Mouse (Mus musculus) C2C12 (cell line): ENCODE measurements at regions not wholly inside any gene's neighbourhood (a gene's known extent, or its start where the extent isn't known, plus 50 kb on each side); places are given as distances from the start of the nearest gene placed in this dataset.
A peak's percentile ranks its signal among the peaks of the same experiment; 100 is the strongest.

ENCODE experiments used
- H3K27me3 ChIP-seq: one replicate; pipeline ENCODE4 v1.6.1; 2011; ENCODE audit not compliant: control insufficient read depth, insufficient read depth, insufficient read length
- H3K36me3 ChIP-seq: one replicate; pipeline ENCODE4 v1.6.1; 2011; ENCODE audit not compliant: control insufficient read depth, insufficient read depth
- H3K4me3 ChIP-seq: one replicate; pipeline ENCODE4 v1.5.1; 2011; ENCODE audit warnings: mild to moderate bottlenecking, control low read depth; ENCODE audit not compliant: poor library complexity, insufficient read depth, severe bottlenecking
- H3K79me2 ChIP-seq: one replicate; pipeline ENCODE4 v1.6.1; 2011; ENCODE audit not compliant: control insufficient read depth, insufficient read depth
- H3K79me3 ChIP-seq: one replicate; pipeline ENCODE4 v1.6.1; 2011; ENCODE audit warnings: low read depth, control low read depth
- H3ac ChIP-seq: one replicate; pipeline ENCODE3; 2011; ENCODE audit warnings: low read depth; ENCODE audit not compliant: control insufficient read depth, insufficient read length
- CEBPB ChIP-seq: IDR thresholded peaks from one replicate; pipeline ENCODE4 v1.6.1; 2011; ENCODE audit warnings: low read depth, mild to moderate bottlenecking, control low read depth, moderate library complexity
- CTCF ChIP-seq: IDR thresholded peaks from one replicate; pipeline ENCODE4 v1.5.1; 2011; ENCODE audit not compliant: control insufficient read depth, insufficient read depth, insufficient read length
- FOSL1 ChIP-seq: IDR thresholded peaks from one replicate; pipeline ENCODE4 v1.8.0; 2011; ENCODE audit warnings: mild to moderate bottlenecking, low read length; ENCODE audit not compliant: poor library complexity, insufficient read depth, severe bottlenecking
- MAX ChIP-seq: IDR thresholded peaks from one replicate; pipeline ENCODE4 v1.6.1; 2011; ENCODE audit warnings: mild to moderate bottlenecking, control low read depth
- MYOD1 ChIP-seq: IDR thresholded peaks from one replicate; pipeline ENCODE4 v1.6.1; 2011; ENCODE audit warnings: low read depth; ENCODE audit not compliant: control insufficient read depth, insufficient read length
- MYOG ChIP-seq: IDR thresholded peaks from one replicate; pipeline ENCODE4 v1.6.1; 2011; ENCODE audit not compliant: control insufficient read depth, insufficient read length; ENCODE audit errors: extremely low read depth
- USF1 ChIP-seq: IDR thresholded peaks from one replicate; pipeline ENCODE4 v1.6.1; 2011; ENCODE audit warnings: low read depth, mild to moderate bottlenecking, control low read depth, moderate library complexity

DNA sequence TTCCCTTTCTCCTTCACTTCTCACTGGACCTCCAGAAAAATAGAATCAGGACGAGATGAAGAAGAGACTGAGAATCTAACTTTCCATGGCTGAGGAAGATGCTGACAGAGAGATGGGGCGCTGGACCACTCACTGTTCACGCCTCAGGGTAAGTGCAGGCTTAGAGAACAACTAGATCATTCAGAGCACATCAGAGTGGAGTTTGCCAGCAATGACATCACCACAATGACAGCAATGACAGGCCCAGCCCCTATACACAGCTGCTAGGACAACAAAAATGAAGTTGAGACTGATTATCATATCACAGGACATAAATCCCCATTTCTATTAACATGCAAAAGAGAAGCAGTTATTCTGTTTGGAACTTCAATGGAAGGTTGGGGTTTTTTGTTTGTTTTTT is 350.4 kb upstream of the 5930422O12Rik start:
- H3ac ChIP-seq, result no peak overlapping the region
- H3K27me3 ChIP-seq, result no peaks in the 10 kb centered on the region
- no peaks in the 10 kb centered on the region for H3K79me3 ChIP-seq
- no peak for TF ChIP-seq USF1
- no peak for TF ChIP-seq CEBPB
- no peak for TF ChIP-seq CTCF
- TF ChIP-seq FOSL1, result no peak
- TF ChIP-seq MYOD1, result no peak
- TF ChIP-seq MAX, result no peak
- TF ChIP-seq MYOG, result no peak
- H3K79me2 ChIP-seq, result no peaks in the 10 kb centered on the region
- no peaks in the 10 kb centered on the region for H3K36me3 ChIP-seq
- no peak overlapping the region for H3K4me3 ChIP-seq

DNA sequence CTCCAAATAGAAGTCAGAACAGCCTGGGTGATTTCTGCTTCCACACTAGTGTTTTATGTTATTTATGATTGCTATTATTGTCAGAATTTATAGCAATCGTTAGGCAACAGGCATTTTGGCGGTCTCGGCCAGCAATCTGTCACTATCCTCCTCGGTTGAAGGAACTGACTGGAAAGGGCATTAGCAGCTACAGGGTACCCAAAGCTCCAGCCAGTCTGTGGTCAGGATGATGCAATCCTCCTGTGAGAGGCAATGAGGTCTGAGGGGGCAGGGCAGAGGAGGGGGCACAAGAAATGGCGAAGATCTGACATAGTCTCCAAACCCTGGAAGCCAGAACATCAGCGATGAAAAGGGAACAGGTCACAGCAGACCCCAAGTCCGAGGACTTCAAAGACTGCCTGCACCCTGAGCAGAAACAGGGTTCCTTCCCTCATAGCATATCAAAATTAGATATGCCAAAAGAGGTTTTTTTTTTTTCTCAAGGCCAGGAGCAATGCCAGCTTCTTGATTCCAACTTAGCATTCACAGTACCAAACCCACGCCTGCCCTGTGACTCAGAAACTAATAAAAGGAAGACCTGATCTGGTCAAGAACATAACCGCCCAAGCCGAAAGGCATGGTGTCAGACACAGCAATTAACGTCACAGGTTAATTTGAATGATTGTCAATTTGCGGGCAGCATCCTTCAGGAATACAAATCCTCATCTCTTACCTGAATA is 348.5 kb upstream of the 5930422O12Rik start:
- no peak overlapping the region for H3ac ChIP-seq
- H3K4me3 ChIP-seq, result no peak overlapping the region
- no peaks in the 10 kb centered on the region for H3K36me3 ChIP-seq
- H3K27me3 ChIP-seq, result no peaks in the 10 kb centered on the region
- no peaks in the 10 kb centered on the region for H3K79me2 ChIP-seq
- no peaks in the 10 kb centered on the region for H3K79me3 ChIP-seq
- TF ChIP-seq CEBPB, result peak; percentile 44
- no peak for TF ChIP-seq MYOD1

DNA sequence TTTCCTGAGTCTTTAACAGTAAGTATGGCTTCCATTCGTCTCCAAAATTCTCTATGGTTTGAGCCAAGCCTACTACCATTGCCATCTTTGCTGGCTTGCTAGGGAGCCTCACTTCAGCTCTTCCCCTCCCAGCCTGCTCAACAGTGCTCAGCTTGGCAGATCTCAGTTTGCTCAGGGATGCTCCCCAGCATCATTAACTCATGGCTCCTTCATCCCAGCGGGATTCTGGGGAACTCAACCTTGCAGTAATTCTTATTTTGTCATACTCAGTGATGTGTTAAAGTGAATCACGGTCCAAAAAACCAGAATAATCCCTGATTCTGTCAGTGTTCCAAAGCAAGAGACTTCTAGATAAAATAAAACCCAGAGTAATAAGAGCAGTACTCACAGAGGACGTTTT is 346.6 kb upstream of the 5930422O12Rik start:
- Histone ChIP-seq H3K36me3 (no peaks in the 10 kb centered on the region), H3K4me3 (no peak overlapping the region), H3K79me3 (no peaks in the 10 kb centered on the region)

DNA sequence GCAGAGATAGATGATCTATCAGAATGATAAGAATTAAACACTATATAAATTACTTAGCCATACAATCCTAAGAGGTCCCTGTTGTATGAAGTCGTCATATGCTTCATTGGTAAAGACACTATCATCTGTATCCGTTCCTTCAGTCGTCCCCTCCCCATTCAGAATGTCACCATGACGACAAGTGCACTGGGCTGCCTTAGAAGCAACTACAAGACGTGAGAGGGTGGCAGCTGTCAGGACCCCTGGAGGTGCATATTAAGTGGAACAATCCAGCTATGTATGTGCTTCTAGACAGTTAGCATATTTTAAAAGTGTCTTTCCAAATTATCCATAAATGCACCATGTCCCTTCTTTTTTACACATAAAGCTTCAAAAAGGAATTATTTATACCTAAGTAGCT is 343.0 kb upstream of the 5930422O12Rik start:
- Histone ChIP-seq H3K79me2 (no peaks in the 10 kb centered on the region), H3K4me3 (no peak overlapping the region), H3K36me3 (no peaks in the 10 kb centered on the region), H3ac (no peak overlapping the region), H3K79me3 (no peaks in the 10 kb centered on the region), H3K27me3 (no peaks in the 10 kb centered on the region)
- TF ChIP-seq FOSL1 (no peak), USF1 (no peak), MYOD1 (no peak), CEBPB (no peak), MYOG (no peak), CTCF (no peak), MAX (no peak)

More for the DNA sequence above, 346.6 kb upstream of the 5930422O12Rik start:
- H3K79me2 ChIP-seq, result no peaks in the 10 kb centered on the region
- no peak overlapping the region for H3ac ChIP-seq
- TF ChIP-seq MYOD1 (no peak), MYOG (no peak), CTCF (no peak), MAX (no peak), FOSL1 (no peak), CEBPB (no peak), USF1 (no peak)
- no peaks in the 10 kb centered on the region for H3K27me3 ChIP-seq

DNA sequence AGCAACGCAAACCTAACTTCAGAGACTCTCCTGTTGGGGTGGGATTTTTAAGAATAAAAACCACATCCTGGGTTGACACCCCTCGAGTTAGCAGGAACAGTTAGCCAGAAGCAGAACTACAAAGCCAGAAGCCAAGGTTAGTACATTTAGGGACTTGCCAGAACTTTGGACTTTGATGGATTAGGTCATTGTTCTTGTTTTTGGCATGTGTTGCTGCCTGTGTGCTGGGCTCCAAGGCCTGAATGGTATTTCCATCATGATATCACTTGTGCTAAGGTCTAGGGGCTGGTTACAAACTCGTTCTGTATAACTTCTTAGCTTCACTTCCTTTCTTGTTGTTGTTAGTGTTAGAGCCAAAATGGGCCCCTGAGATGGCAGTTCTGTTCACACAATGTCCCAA is 338.8 kb upstream of the 5930422O12Rik start:
- Histone ChIP-seq H3K27me3 (no peaks in the 10 kb centered on the region), H3K36me3 (no peaks in the 10 kb centered on the region), H3K79me2 (no peaks in the 10 kb centered on the region), H3ac (no peak overlapping the region), H3K79me3 (no peaks in the 10 kb centered on the region), H3K4me3 (no peak overlapping the region)
- TF ChIP-seq MYOD1, result no peak
- TF ChIP-seq CTCF, result no peak
- no peak for TF ChIP-seq FOSL1
- TF ChIP-seq MYOG, result no peak
- no peak for TF ChIP-seq MAX
- TF ChIP-seq CEBPB, result no peak
- TF ChIP-seq USF1, result no peak

DNA sequence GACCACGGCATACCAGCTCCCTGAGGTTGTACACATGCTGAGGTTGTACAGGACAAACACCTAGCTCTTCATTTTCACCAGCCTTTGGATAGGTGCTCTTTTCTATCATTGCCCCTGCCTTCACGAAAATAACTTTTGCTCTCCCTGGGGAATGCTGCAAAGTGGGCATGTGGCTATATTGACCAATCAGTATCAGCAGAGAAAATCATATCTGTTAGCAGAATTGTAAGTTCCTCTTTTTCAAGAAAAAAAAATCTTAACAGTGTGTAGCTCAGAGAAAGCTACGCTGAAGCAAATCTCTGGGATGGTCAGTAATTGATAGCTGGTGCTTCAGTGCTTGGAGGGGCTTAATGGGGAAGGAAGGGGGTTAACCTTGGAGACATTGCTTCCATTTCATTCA is 319.6 kb upstream of the 5930422O12Rik start:
- no peaks in the 10 kb centered on the region for H3K79me2 ChIP-seq
- TF ChIP-seq MYOD1, result no peak
- no peak for TF ChIP-seq MYOG
- TF ChIP-seq MAX, result no peak
- TF ChIP-seq CTCF, result no peak
- TF ChIP-seq USF1, result no peak
- no peak for TF ChIP-seq CEBPB
- TF ChIP-seq FOSL1, result no peak
- no peaks in the 10 kb centered on the region for H3K79me3 ChIP-seq
- no peak overlapping the region for H3K4me3 ChIP-seq
- H3K27me3 ChIP-seq, result no peaks in the 10 kb centered on the region
- H3K36me3 ChIP-seq, result no peaks in the 10 kb centered on the region
- no peak overlapping the region for H3ac ChIP-seq
